Mouse (Mus musculus) midbrain, postnatal 0 days (tissue): ENCODE results near the gene Ptprn2. TPM values are rescaled to one million over a fixed set of nuclear protein-coding genes. Genes with fewer than 3 reads are reported as not detected.

Experiments used
- ATAC-seq: fragments of 200-750 bp; cut with Nextera tagmentation; 2 replicates; pipeline ENCODE4 v1.8.0; 2017; ENCODE audit warnings: moderate number of reproducible peaks, mild to moderate bottlenecking, moderate TSS enrichment, moderate library complexity; ENCODE audit not compliant: low FRiP score
- DNase-seq: peaks from one replicate; pipeline ENCODE4 v3.0.0-alpha.2; 2015; ENCODE audit warnings: low spot score
- H3K27ac ChIP-seq: fragments of 300-500 bp; sonication (generic); 2 replicates; pipeline ENCODE4 v1.5.1; 2014; ENCODE audit warnings: low read depth, mild to moderate bottlenecking, low read length, mixed read lengths
- H3K27me3 ChIP-seq: fragments of 300-500 bp; sonication (generic); 2 replicates; pipeline ENCODE4 v1.6.1; 2014; ENCODE audit warnings: low read length, control low read depth, mixed read lengths; ENCODE audit not compliant: insufficient read depth
- H3K36me3 ChIP-seq: fragments of 300-500 bp; sonication (generic); 2 replicates; pipeline ENCODE4 v1.6.1; 2014; ENCODE audit warnings: low read length, control low read depth, mixed read lengths; ENCODE audit not compliant: insufficient read depth
- H3K4me1 ChIP-seq: fragments of 300-500 bp; sonication (generic); 2 replicates; pipeline ENCODE4 v1.6.1; 2014; ENCODE audit warnings: mild to moderate bottlenecking, control low read depth, antibody characterized with exemption, low read length, mixed read lengths; ENCODE audit not compliant: insufficient read depth
- H3K4me2 ChIP-seq: fragments of 300-500 bp; sonication (generic); 2 replicates; pipeline ENCODE4 v1.6.1; 2014; ENCODE audit warnings: low read depth, mild to moderate bottlenecking, low read length, mixed read lengths; ENCODE audit not compliant: poor library complexity, severe bottlenecking
- H3K4me3 ChIP-seq: fragments of 300-500 bp; sonication (generic); 2 replicates; pipeline ENCODE4 v1.5.1; 2014; ENCODE audit warnings: low read depth, mild to moderate bottlenecking, low read length, moderate library complexity
- H3K9ac ChIP-seq: fragments of 300-500 bp; sonication (generic); replicated peaks from 2 replicates; pipeline ENCODE4 v1.6.1; 2014; ENCODE audit warnings: mild to moderate bottlenecking, low read length, moderate library complexity, mixed read lengths; ENCODE audit not compliant: poor library complexity, severe bottlenecking
- H3K9me3 ChIP-seq: fragments of 300-500 bp; sonication (generic); 2 replicates; pipeline ENCODE4 v1.6.1; 2016; ENCODE audit warnings: low read length, control low read depth
- CTCF ChIP-seq: IDR thresholded peaks from 2 replicates; pipeline ENCODE4 v1.5.1; 2016; ENCODE audit warnings: antibody characterized with exemption, mild to moderate bottlenecking
- WGBS: fragments of 180-500 bp; shearing (Covaris S2); extraction: QIAGEN DNeasy Blood & Tissue Kit; methylation state at CpG from one replicate; pipeline ENCODE4 v1.1.7; 2014; 5-methylcytosine and 5-hydroxymethylcytosine counted together
- polyA plus RNA-seq: library from polyadenylated mRNA; unstranded; fragments of >200 nt; fragmentation: Nextera tagmentation; extraction: Ambion mirVana; gene quantifications from 2 replicates; pipeline ENCODE4 v1.2.1, GENCODE M21; 2015
- total RNA-seq: library from RNA; depleted of rRNA; stranded (reverse); fragments of >200 nt; gene quantifications from 2 replicates; pipeline ENCODE4 v1.2.3, GENCODE M21; 2014

Gene Ptprn2
- total and polyA plus RNA-seq, 2 experiments from 2014 or later: 22.2 to 110 TPM

DNA sequence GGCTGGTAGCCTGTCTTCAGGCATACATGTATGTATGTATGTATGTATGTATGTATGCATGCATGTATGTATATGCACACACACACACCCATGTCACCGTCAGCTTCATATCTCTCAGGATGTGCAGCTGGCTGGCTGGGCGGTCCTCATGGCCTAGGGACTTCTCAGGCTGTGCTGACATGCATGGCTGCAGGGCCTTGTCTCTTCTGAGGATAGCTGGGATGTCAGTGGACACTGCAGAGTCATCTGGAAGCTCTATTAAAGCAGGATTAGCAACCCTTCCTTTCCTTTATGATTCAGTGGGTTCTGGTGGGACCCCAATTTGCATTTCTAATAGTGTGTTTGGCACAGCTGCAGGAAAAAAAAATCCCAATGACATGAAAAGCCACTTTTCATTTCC, 473.6 kb downstream of the Ptprn2 start:
- ATAC-seq (no peak), DNase-seq (no peak)
- H3K27ac ChIP-seq: no peak overlapping the region
- H3K4me3 ChIP-seq: no peak overlapping the region
- no peaks in the 10 kb centered on the region for H3K36me3 ChIP-seq
- H3K27me3 ChIP-seq: no peaks in the 10 kb centered on the region
- no peaks in the 10 kb centered on the region for H3K9me3 ChIP-seq
- H3K9ac ChIP-seq: no peak overlapping the region
- H3K4me2 ChIP-seq: no peak overlapping the region
- TF ChIP-seq CTCF: no peak
- H3K4me1 ChIP-seq: no peaks in the 10 kb centered on the region; the same call in 1 of the 2 replicates
- WGBS: 40% methylated on average over 2 of the region's 2 CpGs

DNA sequence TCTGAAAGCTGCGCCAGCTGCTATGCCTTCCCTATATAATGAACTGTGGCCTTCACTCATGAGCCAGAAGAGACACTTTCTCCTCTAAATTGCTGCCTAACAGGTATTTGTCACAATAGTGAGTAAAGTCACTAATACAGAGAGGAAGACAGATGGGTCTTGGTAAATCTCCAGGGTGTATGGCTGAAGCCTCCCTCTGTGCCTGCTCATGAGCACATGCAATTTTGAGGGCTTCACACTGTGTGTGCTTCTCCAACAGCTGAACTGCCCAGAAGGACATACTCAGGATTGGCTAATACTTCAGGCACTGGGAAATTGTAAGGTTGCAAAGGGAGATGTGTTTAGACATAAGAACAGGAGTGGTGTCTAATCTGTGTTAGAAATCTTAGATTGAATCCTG, 478.4 kb downstream of the Ptprn2 start:
- H3K27me3 ChIP-seq: no peaks in the 10 kb centered on the region
- no peak overlapping the region for H3K4me3 ChIP-seq
- no peaks in the 10 kb centered on the region for H3K36me3 ChIP-seq
- DNase-seq: no peak
- H3K9me3 ChIP-seq: no peaks in the 10 kb centered on the region
- no peak for ATAC-seq
- H3K27ac ChIP-seq: no peak overlapping the region
- no peak overlapping the region for H3K4me2 ChIP-seq
- WGBS: 88% methylated on average over 1 of the region's 1 CpGs
- no peak overlapping the region for H3K9ac ChIP-seq
- no peak for TF ChIP-seq CTCF
- peaks cover 4% of the 10 kb centered on the region; the same call in 1 of the 2 replicates for H3K4me1 ChIP-seq

DNA sequence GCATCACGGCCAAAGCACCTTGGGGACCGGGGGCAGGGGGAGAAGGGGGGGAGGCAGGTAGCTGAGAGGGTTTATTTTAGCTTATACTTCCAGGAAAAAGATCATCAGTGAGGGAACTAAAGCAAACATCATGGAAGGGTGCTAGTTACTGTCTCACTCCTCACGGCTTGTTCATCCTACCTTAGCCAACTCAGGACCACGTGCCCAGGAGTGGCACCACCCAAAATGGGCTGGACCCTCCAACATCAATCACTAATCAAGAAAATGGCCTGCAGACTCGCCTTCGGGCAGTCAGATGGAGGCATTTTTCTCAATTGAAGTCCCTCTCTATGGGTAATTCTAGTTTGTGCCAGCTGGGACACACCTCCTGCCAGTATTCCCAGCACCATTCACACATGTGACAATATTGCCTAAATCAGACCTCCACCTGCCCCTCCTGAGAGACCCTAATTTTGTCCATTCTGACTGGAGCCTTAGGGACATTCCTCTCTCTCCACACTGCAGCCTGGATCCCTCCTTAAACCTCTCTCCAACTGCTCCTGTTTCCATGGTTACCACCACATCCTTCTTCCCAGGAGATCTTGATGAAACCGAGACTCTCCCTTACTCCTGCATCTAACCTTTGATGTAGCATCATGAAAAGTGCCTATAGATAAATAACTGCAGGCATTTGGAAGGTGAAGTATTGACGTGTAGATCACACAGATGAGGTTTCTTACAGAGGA, 482.9 kb downstream of the Ptprn2 start:
- peak; percentile 85 for ATAC-seq

GRCm38 (mm10) chr12:116975547-116975946, 490.0 kb downstream of the Ptprn2 start:
- Histone ChIP-seq H3K9me3 (no peaks in the 10 kb centered on the region), H3K27ac (no peak overlapping the region), H3K27me3 (no peaks in the 10 kb centered on the region), H3K4me3 (no peak overlapping the region), H3K36me3 (no peaks in the 10 kb centered on the region), H3K4me1 (0 out of 2 replicates have a peak, but pooled peaks cover under 1% of the 10 kb centered on the region), H3K4me2 (no peak overlapping the region), H3K9ac (no peak overlapping the region)
- TF ChIP-seq CTCF: no peak
- ATAC-seq (no peak), DNase-seq (no peak)
- 89% methylated on average over 5 of the region's 5 CpGs for WGBS

More for the DNA sequence above, 482.9 kb downstream of the Ptprn2 start:
- no peak for TF ChIP-seq CTCF
- Histone ChIP-seq H3K9me3 (no peaks in the 10 kb centered on the region), H3K27me3 (no peaks in the 10 kb centered on the region), H3K9ac (no peak overlapping the region), H3K4me1 (peaks cover 16% of the 10 kb centered on the region; the same call in 1 of the 2 replicates), H3K27ac (peak overlapping the region; percentile 68), H3K36me3 (no peaks in the 10 kb centered on the region), H3K4me3 (no peak overlapping the region), H3K4me2 (no peak overlapping the region)
- peak; percentile 63 for DNase-seq
- WGBS: 47% methylated on average over 8 of the region's 8 CpGs

DNA sequence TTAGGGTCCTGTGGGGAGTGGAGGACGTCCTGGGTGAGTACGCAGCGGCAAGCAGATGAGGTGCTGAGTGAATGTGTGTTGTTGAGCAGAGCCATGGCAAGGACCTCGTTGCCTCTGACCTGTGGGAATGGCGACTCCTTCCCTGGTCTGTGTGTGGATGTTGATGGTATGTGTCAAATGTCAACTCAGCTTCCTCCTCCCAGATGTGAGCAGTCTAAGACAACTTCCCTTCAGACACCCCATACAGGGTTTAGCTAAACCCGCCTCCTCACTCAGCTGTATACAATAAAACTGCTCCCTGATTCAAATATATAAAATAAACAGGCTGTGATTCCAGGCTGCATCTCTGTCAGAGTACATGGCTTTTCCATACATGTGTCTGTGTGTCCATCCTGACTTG, 491.5 kb downstream of the Ptprn2 start:
- H3K9me3 ChIP-seq: no peaks in the 10 kb centered on the region
- no peak for ATAC-seq
- no peak overlapping the region for H3K27ac ChIP-seq
- no peak for TF ChIP-seq CTCF
- no peak overlapping the region for H3K4me2 ChIP-seq
- H3K9ac ChIP-seq: no peak overlapping the region
- H3K36me3 ChIP-seq: no peaks in the 10 kb centered on the region
- 85% methylated on average over 6 of the region's 6 CpGs for WGBS
- H3K4me1 ChIP-seq: no peaks in the 10 kb centered on the region
- H3K4me3 ChIP-seq: no peak overlapping the region
- DNase-seq: no peak
- H3K27me3 ChIP-seq: no peaks in the 10 kb centered on the region

DNA sequence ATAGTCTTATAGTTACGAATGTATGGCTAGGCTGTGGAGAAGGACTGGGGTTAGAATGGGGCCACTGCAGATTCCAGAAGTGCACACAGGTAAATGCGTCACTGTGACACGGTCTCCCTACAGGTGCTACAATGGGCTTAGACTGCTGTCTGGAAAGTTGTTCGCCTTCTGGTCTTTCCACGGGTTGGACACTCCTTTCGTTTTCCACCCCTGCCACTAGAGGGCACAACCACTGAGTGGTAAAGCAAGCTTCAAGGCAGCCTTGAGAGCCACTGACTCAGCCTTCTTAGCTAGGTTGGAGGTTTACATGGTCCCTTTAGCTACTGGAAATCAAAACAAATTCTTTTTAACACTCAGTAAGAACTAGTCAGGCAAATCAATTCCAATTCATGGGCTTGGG, 492.7 kb downstream of the Ptprn2 start:
- Histone ChIP-seq H3K36me3 (no peaks in the 10 kb centered on the region), H3K27ac (no peak overlapping the region), H3K4me2 (no peak overlapping the region), H3K27me3 (no peaks in the 10 kb centered on the region), H3K4me3 (no peak overlapping the region), H3K4me1 (no peaks in the 10 kb centered on the region), H3K9ac (no peak overlapping the region), H3K9me3 (no peaks in the 10 kb centered on the region)
- no peak for ATAC-seq
- WGBS: 89% methylated on average over 6 of the region's 6 CpGs
- TF ChIP-seq CTCF: peak; percentile 44
- DNase-seq: no peak
